Mouse (Mus musculus) B cell, adult (primary cell): ENCODE data around the gene Gtf2a1l. TPM values are rescaled to one million over a fixed set of nuclear protein-coding genes. Genes with fewer than 3 reads are reported as not detected.

Source experiments
- total RNA-seq: library from RNA; stranded (reverse); gene quantifications from 4 replicates; pipeline ENCODE4 v1.2.4, GENCODE M21; 2023; ENCODE audit not compliant: inconsistent age

The Gtf2a1l gene
- not detected in 4 replicates for total RNA-seq

GRCm38 (mm10) chr17:88668452-88668851 is at the start of gene Gtf2a1l:
Gene Gtf2a1l (plus strand): TSS chr17:88668660.

Other genes with a start within 250 kb of the Gtf2a1l start
- gene Foxn2, start 227.9 kb upstream of the Gtf2a1l start, total RNA-seq: 29.9 to 32.0 TPM (median 31.6 TPM) in 4 replicates
- 92.2 to 100 TPM (median 95.1 TPM) in 4 replicates for gene Ppp1r21, start 138.5 kb upstream of the Gtf2a1l start, total RNA-seq
- gene Ston1, start 71.0 kb upstream of the Gtf2a1l start, total RNA-seq: 0.97 to 1.6 TPM (median 1.1 TPM) in 4 replicates
- not detected in 4 replicates for gene Lhcgr, start 123.3 kb downstream of the Gtf2a1l start, total RNA-seq